Comparison of ENCODE assay signal across 10 mouse cellular contexts in the genomic region with DNA sequence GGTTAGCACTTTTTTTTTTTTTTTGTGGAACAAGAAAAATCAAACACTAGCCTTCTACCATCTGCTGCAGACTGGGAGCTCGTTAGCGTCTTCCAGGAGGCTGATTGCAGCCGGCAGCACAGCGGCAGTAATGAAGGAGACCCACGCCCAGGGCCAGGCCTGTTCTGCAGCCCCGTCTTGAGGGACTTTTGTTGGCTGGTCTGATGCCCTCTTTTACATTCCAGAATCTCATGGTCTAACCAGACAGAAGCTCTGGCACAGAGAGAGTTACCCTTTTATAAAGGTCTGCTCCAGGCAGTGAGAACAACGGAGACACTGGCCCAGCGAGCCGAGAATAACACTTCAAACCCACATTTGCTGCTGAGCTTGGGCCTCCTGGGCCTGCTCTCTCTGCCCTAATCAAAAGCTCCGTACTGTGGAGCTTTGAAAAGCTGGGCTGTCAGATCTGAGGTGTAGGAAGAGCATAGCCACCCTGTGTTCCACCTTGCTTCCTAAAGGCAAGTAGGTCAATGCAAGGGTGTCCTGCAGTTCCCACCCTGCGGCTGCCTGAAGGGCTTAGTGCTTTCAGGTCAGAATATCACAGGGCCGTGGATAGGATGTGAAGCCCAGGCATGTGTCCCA.
DNase-seq lines count a peak whose midpoint lies in the region; ATAC-seq and TF ChIP-seq lines count a peak whose summit lies in the region.
"Had no signal": no experiment of that assay in that cellular context is flagged by ENCODE, and none has a peak within 500 bp of the region (broad histone marks: within the 10 kb centered on the region; RNA-seq: fewer than 3 reads in every experiment).

No protein-coding gene starts in this region.

- DNase-seq in right cerebral cortex, adult 18-20 months = peak; percentile 49
- no peak for DNase-seq in right cerebral cortex, postnatal 36 days (ENCODE audit: low spot score in 2 of 2)
- DNase-seq in forebrain, postnatal 0 days = peak; percentile 79
- DNase-seq in midbrain, embryonic 11.5 days (ENCODE audit: low spot score, missing footprints) = peak; percentile 85
- DNase-seq in lung, adult 2 months = no peak
- DNase-seq in kidney, adult 18-20 months = no peak
- DNase-seq in MN1 (ENCODE audit: low spot score) = no peak
- DNase-seq in adrenal gland, postnatal 10 days = no peak

- peaks cover 17% of the 10 kb centered on the region for H3K4me1 ChIP-seq in forebrain, postnatal 0 days (ENCODE audit: insufficient read depth)
- H3K4me1 ChIP-seq in midbrain, embryonic 11.5 days (ENCODE audit: control insufficient read depth, insufficient read depth, low read length) = peaks cover 8% of the 10 kb centered on the region; the same call in 1 of the 2 replicates
- H3K4me1 ChIP-seq in lung, adult 2 months (ENCODE audit: control insufficient read depth, insufficient read depth, low read length) = no peaks in the 10 kb centered on the region
- H3K4me1 ChIP-seq: stomach, embryonic 15.5 days had no signal

- TF ChIP-seq POLR2A in lung, adult 2 months (IDR thresholded peaks at IDR 0.05; ENCODE audit: borderline replicate concordance, extremely low read depth, low read depth, low read length) = no peak

- H3K27ac ChIP-seq in forebrain, postnatal 0 days (ENCODE audit: low read depth, low read length) = peak overlapping the region; percentile 89
- no peak overlapping the region for H3K27ac ChIP-seq in midbrain, embryonic 11.5 days (ENCODE audit: low read depth, low read length)
- H3K27ac ChIP-seq: stomach, embryonic 15.5 days had no signal

- no peak for TF ChIP-seq CTCF in forebrain, postnatal 0 days (IDR thresholded peaks at IDR 0.05; ENCODE audit: low read depth)
- TF ChIP-seq CTCF in lung, adult 2 months (IDR thresholded peaks at IDR 0.05; ENCODE audit: insufficient read depth, low read length) = no peak

- H3K9ac ChIP-seq in forebrain, postnatal 0 days = peak overlapping the region; percentile 22; the same call in 1 of the 2 replicates
- H3K9ac ChIP-seq in midbrain, embryonic 11.5 days (ENCODE audit: low read length) = peak overlapping the region; percentile 3; the same call in 1 of the 2 replicates
- H3K9ac ChIP-seq: stomach, embryonic 15.5 days had no signal

- H3K36me3 ChIP-seq in forebrain, postnatal 0 days (ENCODE audit: insufficient read depth) = no peaks in the 10 kb centered on the region
- no peaks in the 10 kb centered on the region for H3K36me3 ChIP-seq in midbrain, embryonic 11.5 days (ENCODE audit: control insufficient read depth, insufficient read depth, low read length)
- H3K36me3 ChIP-seq: G1E; stomach, embryonic 15.5 days had no signal

- H3K9me3 ChIP-seq in forebrain, postnatal 0 days (ENCODE audit: low read length) = no peaks in the 10 kb centered on the region
- no peaks in the 10 kb centered on the region for H3K9me3 ChIP-seq in midbrain, embryonic 11.5 days (ENCODE audit: control insufficient read depth, low read length)
- H3K9me3 ChIP-seq: G1E; stomach, embryonic 15.5 days had no signal

- 16% methylated on average over 12 of the region's 12 CpGs for WGBS in forebrain, postnatal 0 days
- WGBS in midbrain, embryonic 11.5 days = 65% methylated on average over 12 of the region's 12 CpGs
- 81% methylated on average over 12 of the region's 12 CpGs for WGBS in lung, adult 2 months

- H3K4me2 ChIP-seq in forebrain, postnatal 0 days (ENCODE audit: low read depth) = no peak overlapping the region
- no peak overlapping the region for H3K4me2 ChIP-seq in midbrain, embryonic 11.5 days
- H3K4me2 ChIP-seq: stomach, embryonic 15.5 days had no signal

- H3K27me3 ChIP-seq in forebrain, postnatal 0 days (ENCODE audit: insufficient read depth, low read length) = no peaks in the 10 kb centered on the region
- no peaks in the 10 kb centered on the region for H3K27me3 ChIP-seq in midbrain, embryonic 11.5 days (ENCODE audit: control insufficient read depth, insufficient read depth, low read length)

- ATAC-seq in forebrain, postnatal 0 days = peak; percentile 28
- ATAC-seq in midbrain, embryonic 11.5 days (ENCODE audit: low FRiP score) = no peak

- H3K4me3 ChIP-seq in forebrain, postnatal 0 days (ENCODE audit: low read depth, low read length) = no peak overlapping the region
- H3K4me3 ChIP-seq in midbrain, embryonic 11.5 days (ENCODE audit: low read depth, low read length) = no peak overlapping the region
- no peak overlapping the region for H3K4me3 ChIP-seq in lung, adult 2 months (replicated peaks; ENCODE audit: extremely low read depth, low read depth, low read length)
- H3K4me3 ChIP-seq: stomach, embryonic 15.5 days had no signal

Comparison
In these comparisons a context has a peak if more than half of its experiments do, and no peak if none do; other contexts are left out.
1. DNase-seq: peak in right cerebral cortex, adult 18-20 months (single experiment), forebrain, postnatal 0 days (single experiment) and midbrain, embryonic 11.5 days (single experiment); none in right cerebral cortex, postnatal 36 days (0 of 2), lung, adult 2 months (single experiment), kidney, adult 18-20 months (single experiment), MN1 (single experiment) and adrenal gland, postnatal 10 days (single experiment).